Mouse (Mus musculus): ENCODE results near the gene Grn.

Grn gene

DNA sequence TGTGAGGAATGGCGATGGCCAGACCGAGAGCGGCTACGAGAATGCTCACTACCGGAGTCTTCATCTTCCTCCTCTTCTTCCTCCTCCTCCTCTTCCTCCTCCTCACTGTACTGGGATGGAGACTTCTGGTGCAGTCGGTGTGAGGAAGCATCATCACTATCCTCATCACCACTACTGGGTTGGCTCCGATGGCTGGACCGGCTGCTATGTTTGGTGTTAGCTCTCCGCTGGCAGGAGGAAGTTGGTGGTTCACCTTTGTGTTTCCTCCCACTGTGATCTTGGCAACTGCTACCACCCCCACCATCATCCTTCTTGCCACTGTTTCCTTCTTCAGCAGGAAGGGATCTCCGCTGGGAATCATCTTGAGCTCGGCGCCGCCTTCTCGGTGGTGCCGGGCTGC, 50.0 kb downstream of the Grn start:
- DNase-seq (ENCODE audit: low spot score) = no peak

GRCm38 (mm10) chr11:102480897-102481296, 50.8 kb downstream of the Grn start:
- no peak for DNase-seq (ENCODE audit: low spot score)

DNA sequence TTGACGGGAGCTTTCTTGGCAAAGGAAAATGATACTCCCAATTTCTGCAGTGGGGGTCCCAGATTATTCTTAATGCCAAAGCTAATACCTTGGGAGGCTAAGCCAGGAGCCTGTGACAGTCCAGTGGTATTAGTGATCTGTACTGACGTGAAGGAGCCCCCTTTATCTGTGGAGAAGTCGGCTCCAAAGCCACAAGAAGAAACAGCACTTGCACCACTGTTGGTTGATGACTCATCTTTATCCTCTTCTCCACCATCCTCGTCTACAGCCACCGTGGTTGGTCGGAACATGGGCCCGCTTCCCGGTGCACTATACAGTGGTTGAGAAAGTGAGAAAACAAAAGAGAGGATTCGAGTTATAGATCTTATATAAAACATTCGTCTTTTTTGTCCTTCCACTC, 51.7 kb downstream of the Grn start:
- DNase-seq (ENCODE audit: low spot score) = no peak
